Mouse (Mus musculus): ENCODE measurements around the gene Slc35e1. TPM values are rescaled to one million over a fixed set of nuclear protein-coding genes. Genes with fewer than 3 reads are reported as not detected.
A peak's percentile ranks its signal among the peaks of the same experiment; 100 is the strongest.

Gene Slc35e1
- total and polyA plus RNA-seq, 2 experiments from 2014 or later, result 12.0 to 69.4 TPM

- Histone ChIP-seq H3K9ac (replicated peaks; ENCODE audit: low read length, poor library complexity, severe bottlenecking) (peak overlapping the region; percentile 79), H3K36me3 (ENCODE audit: insufficient read depth, low read length) (peaks cover 29% of the 10 kb centered on the region), H3K27ac (ENCODE audit: low read depth, low read length) (peak overlapping the region; percentile 82), H3K27me3 (ENCODE audit: insufficient read depth, low read length) (no peaks in the 10 kb centered on the region), H3K4me3 (ENCODE audit: low read depth, low read length) (peak overlapping the region; percentile 80), H3K4me2 (ENCODE audit: low read depth, low read length, poor library complexity, severe bottlenecking) (peak overlapping the region; percentile 67), H3K4me1 (ENCODE audit: insufficient read depth, low read length) (peaks cover 8% of the 10 kb centered on the region; the same call in 1 of the 2 replicates), H3K9me3 (ENCODE audit: low read length) (no peaks in the 10 kb centered on the region)
- peak; percentile 97 for ATAC-seq (ENCODE audit: low FRiP score)
- peak; percentile 98 for DNase-seq (ENCODE audit: low spot score)
- WGBS, result under 1% methylated on average over 52 of the region's 56 CpGs
- TF ChIP-seq CTCF (IDR thresholded peaks at IDR 0.05), result no peak
Measured at GRCm38 (mm10) chr8:72492622-72493081, 238 bp upstream of the Slc35e1 start.

GRCm38 (mm10) chr8:72491017-72491416 is 1.4 kb downstream of the Slc35e1 start:
- no peak for ATAC-seq (ENCODE audit: low FRiP score)
- peak overlapping the region; percentile 80; the same call in 1 of the 2 replicates for H3K4me3 ChIP-seq (ENCODE audit: low read depth, low read length)
- H3K27me3 ChIP-seq (ENCODE audit: insufficient read depth, low read length), result no peaks in the 10 kb centered on the region
- no peak for DNase-seq (ENCODE audit: low spot score)
- peaks cover 8% of the 10 kb centered on the region; the same call in 1 of the 2 replicates for H3K4me1 ChIP-seq (ENCODE audit: insufficient read depth, low read length)
- peaks cover 20% of the 10 kb centered on the region for H3K36me3 ChIP-seq (ENCODE audit: insufficient read depth, low read length)
- 98% methylated on average over 2 of the region's 2 CpGs for WGBS
- H3K9me3 ChIP-seq (ENCODE audit: low read length), result no peaks in the 10 kb centered on the region
- no peak overlapping the region for H3K9ac ChIP-seq (replicated peaks; ENCODE audit: low read length, poor library complexity, severe bottlenecking)
- no peak for TF ChIP-seq CTCF (IDR thresholded peaks at IDR 0.05)
- no peak overlapping the region for H3K27ac ChIP-seq (ENCODE audit: low read depth, low read length)
- peak overlapping the region; percentile 67 for H3K4me2 ChIP-seq (ENCODE audit: low read depth, low read length, poor library complexity, severe bottlenecking)

- Histone ChIP-seq H3K9me3 (ENCODE audit: low read length) (no peaks in the 10 kb centered on the region), H3K4me2 (ENCODE audit: low read depth, low read length, poor library complexity, severe bottlenecking) (no peak overlapping the region), H3K9ac (replicated peaks; ENCODE audit: low read length, poor library complexity, severe bottlenecking) (no peak overlapping the region), H3K27me3 (ENCODE audit: insufficient read depth, low read length) (no peaks in the 10 kb centered on the region), H3K4me3 (ENCODE audit: low read depth, low read length) (no peak overlapping the region), H3K4me1 (ENCODE audit: insufficient read depth, low read length) (no peaks in the 10 kb centered on the region), H3K36me3 (ENCODE audit: insufficient read depth, low read length) (peaks cover 44% of the 10 kb centered on the region), H3K27ac (ENCODE audit: low read depth, low read length) (no peak overlapping the region)
- TF ChIP-seq CTCF (IDR thresholded peaks at IDR 0.05), result no peak
- ATAC-seq (ENCODE audit: low FRiP score) (no peak), DNase-seq (ENCODE audit: low spot score) (no peak)
Measured at GRCm38 (mm10) chr8:72487014-72487413, 5.4 kb downstream of the Slc35e1 start.

GRCm38 (mm10) chr8:72485456-72486199 is 6.8 kb downstream of the Slc35e1 start:
- Histone ChIP-seq H3K4me1 (ENCODE audit: insufficient read depth, low read length) (no peaks in the 10 kb centered on the region), H3K9ac (replicated peaks; ENCODE audit: low read length, poor library complexity, severe bottlenecking) (no peak overlapping the region), H3K4me3 (ENCODE audit: low read depth, low read length) (no peak overlapping the region), H3K27ac (ENCODE audit: low read depth, low read length) (no peak overlapping the region), H3K9me3 (ENCODE audit: low read length) (no peaks in the 10 kb centered on the region), H3K27me3 (ENCODE audit: insufficient read depth, low read length) (no peaks in the 10 kb centered on the region), H3K4me2 (ENCODE audit: low read depth, low read length, poor library complexity, severe bottlenecking) (no peak overlapping the region), H3K36me3 (ENCODE audit: insufficient read depth, low read length) (peaks cover 47% of the 10 kb centered on the region)
- DNase-seq (ENCODE audit: low spot score), result no peak
- WGBS, result 78% methylated on average over 6 of the region's 6 CpGs
- TF ChIP-seq CTCF (IDR thresholded peaks at IDR 0.05), result peak; percentile 21; the same call in 1 of the 2 replicates
- no peak for ATAC-seq (ENCODE audit: low FRiP score)

GRCm38 (mm10) chr8:72474826-72475546 is 17.4 kb downstream of the Slc35e1 start, which contains the start of gene Cherp:
Gene Cherp, minus strand, starts transcription at chr8:72475226.
- Histone ChIP-seq H3K4me1 (ENCODE audit: insufficient read depth, low read length) (peaks cover 6% of the 10 kb centered on the region), H3K4me2 (ENCODE audit: low read depth, low read length, poor library complexity, severe bottlenecking) (peak within 1 kb of the TSS; percentile 95), H3K4me3 (ENCODE audit: low read depth, low read length) (peak within 1 kb of the TSS; percentile 91), H3K36me3 (ENCODE audit: insufficient read depth, low read length) (peaks cover 20% of the 10 kb centered on the region), H3K27me3 (ENCODE audit: insufficient read depth, low read length) (no peaks in the 10 kb centered on the region), H3K9ac (replicated peaks; ENCODE audit: low read length, poor library complexity, severe bottlenecking) (peak within 1 kb of the TSS; percentile 83), H3K9me3 (ENCODE audit: low read length) (no peaks in the 10 kb centered on the region), H3K27ac (ENCODE audit: low read depth, low read length) (peak within 1 kb of the TSS; percentile 87)
- WGBS, result under 1% methylated on average over 80 of the region's 80 CpGs
- ATAC-seq (ENCODE audit: low FRiP score) (peak; percentile 96), DNase-seq (ENCODE audit: low spot score) (peak; percentile 99)
- no peak for TF ChIP-seq CTCF (IDR thresholded peaks at IDR 0.05)

GRCm38 (mm10) chr8:72470684-72471083 is 21.7 kb downstream of the Slc35e1 start:
- 97% methylated on average over 7 of the region's 7 CpGs for WGBS
- Histone ChIP-seq H3K36me3 (ENCODE audit: insufficient read depth, low read length) (peaks cover 60% of the 10 kb centered on the region), H3K27ac (ENCODE audit: low read depth, low read length) (no peak overlapping the region), H3K27me3 (ENCODE audit: insufficient read depth, low read length) (no peaks in the 10 kb centered on the region), H3K9me3 (ENCODE audit: low read length) (no peaks in the 10 kb centered on the region), H3K9ac (replicated peaks; ENCODE audit: low read length, poor library complexity, severe bottlenecking) (no peak overlapping the region), H3K4me2 (ENCODE audit: low read depth, low read length, poor library complexity, severe bottlenecking) (no peak overlapping the region), H3K4me3 (ENCODE audit: low read depth, low read length) (no peak overlapping the region), H3K4me1 (ENCODE audit: insufficient read depth, low read length) (no peaks in the 10 kb centered on the region; the same call in 1 of the 2 replicates)
- ATAC-seq (ENCODE audit: low FRiP score) (no peak), DNase-seq (ENCODE audit: low spot score) (no peak)
- no peak for TF ChIP-seq CTCF (IDR thresholded peaks at IDR 0.05)

All from midbrain, postnatal 0 days (tissue).